Mouse (Mus musculus): ENCODE measurements around the gene Krtap28-10. TPM values are rescaled to one million over a fixed set of nuclear protein-coding genes. Genes with fewer than 3 reads are reported as not detected.
A peak's percentile ranks its signal among the peaks of the same experiment; 100 is the strongest.

Krtap28-10 gene
- not detected in 2 replicates for polyA plus RNA-seq (2012; rRNA removed)
- not detected in 2 replicates for polyA plus RNA-seq (2014; fragmentation: Nextera tagmentation; extraction: Ambion mirVana)

- TF ChIP-seq CTCF (IDR thresholded peaks at IDR 0.05; ENCODE audit: low read depth) (no peak), EP300 (IDR thresholded peaks at IDR 0.05; ENCODE audit: low read depth) (no peak)
- no peak within 1 kb of the TSS for H3K27ac ChIP-seq
- H3K4me1 ChIP-seq (replicated peaks; ENCODE audit: control insufficient read depth in 2 of 2, insufficient read depth in 2 of 2, low read length in 1 of 2): no peaks in the 10 kb centered on the region
- H3K36me3 ChIP-seq (replicated peaks; ENCODE audit: control insufficient read depth, insufficient read depth, low read depth): no peaks in the 10 kb centered on the region
- H3K4me2 ChIP-seq (ENCODE audit: low read depth): no peak within 1 kb of the TSS
- no peak within 1 kb of the TSS for H3K4me3 ChIP-seq (ENCODE audit: insufficient read depth in 1 of 2, low read depth in 2 of 2, low read length in 2 of 2)
- no peaks in the 10 kb centered on the region; the same call in 1 of the 2 replicates for H3K27me3 ChIP-seq (ENCODE audit: control insufficient read depth, insufficient read depth, low read length)
- H3K9ac ChIP-seq (replicated peaks): no peak within 1 kb of the TSS
- 49% methylated on average over 2 of the region's 2 CpGs for WGBS (ENCODE audit: insufficient replicate concordance)
- no peaks in the 10 kb centered on the region for H3K9me3 ChIP-seq (ENCODE audit: control insufficient read depth, low read length)
- no peak for ATAC-seq (ENCODE audit: insufficient read depth)
- no peak for DNase-seq (ENCODE audit: low read depth in 3 of 3, low spot score in 3 of 3)
Measured at GRCm38 (mm10) chr1:83042380-83042779, at the start of gene Krtap28-10. Gene Krtap28-10, minus strand, starts transcription at chr1:83042480.

GRCm38 (mm10) chr1:83091268-83091667 is 49.0 kb upstream of the Krtap28-10 start:
- no peak for DNase-seq (ENCODE audit: low read depth in 3 of 3, low spot score in 3 of 3)
- H3K9me3 ChIP-seq (ENCODE audit: control insufficient read depth, low read length): no peaks in the 10 kb centered on the region
- no peaks in the 10 kb centered on the region for H3K4me1 ChIP-seq (replicated peaks; ENCODE audit: control insufficient read depth in 2 of 2, insufficient read depth in 2 of 2, low read length in 1 of 2)
- H3K4me2 ChIP-seq (ENCODE audit: low read depth): no peak overlapping the region
- no peak for ATAC-seq (ENCODE audit: insufficient read depth)
- TF ChIP-seq EP300 (IDR thresholded peaks at IDR 0.05; ENCODE audit: low read depth) (no peak), CTCF (IDR thresholded peaks at IDR 0.05; ENCODE audit: low read depth) (no peak)
- H3K36me3 ChIP-seq (replicated peaks; ENCODE audit: control insufficient read depth, insufficient read depth, low read depth): no peaks in the 10 kb centered on the region
- no peak overlapping the region for H3K4me3 ChIP-seq (ENCODE audit: insufficient read depth in 1 of 2, low read depth in 2 of 2, low read length in 2 of 2)
- H3K9ac ChIP-seq (replicated peaks): no peak overlapping the region
- H3K27ac ChIP-seq: no peak overlapping the region
- H3K27me3 ChIP-seq (ENCODE audit: control insufficient read depth, insufficient read depth, low read length): no peaks in the 10 kb centered on the region
- 50% methylated on average over 3 of the region's 3 CpGs for WGBS (ENCODE audit: insufficient replicate concordance)

GRCm38 (mm10) chr1:83084790-83085189 is 42.5 kb upstream of the Krtap28-10 start:
- no peak for ATAC-seq (ENCODE audit: insufficient read depth)
- no peaks in the 10 kb centered on the region for H3K27me3 ChIP-seq (ENCODE audit: control insufficient read depth, insufficient read depth, low read length)
- H3K9me3 ChIP-seq (ENCODE audit: control insufficient read depth, low read length): no peaks in the 10 kb centered on the region
- no peak overlapping the region for H3K4me3 ChIP-seq (ENCODE audit: insufficient read depth in 1 of 2, low read depth in 2 of 2, low read length in 2 of 2)
- no peaks in the 10 kb centered on the region for H3K36me3 ChIP-seq (replicated peaks; ENCODE audit: control insufficient read depth, insufficient read depth, low read depth)
- 60% methylated on average over 2 of the region's 2 CpGs for WGBS (ENCODE audit: insufficient replicate concordance)
- H3K4me1 ChIP-seq (replicated peaks; ENCODE audit: control insufficient read depth in 2 of 2, insufficient read depth in 2 of 2, low read length in 1 of 2): no peaks in the 10 kb centered on the region
- H3K4me2 ChIP-seq (ENCODE audit: low read depth): no peak overlapping the region
- H3K9ac ChIP-seq (replicated peaks): no peak overlapping the region
- TF ChIP-seq CTCF (IDR thresholded peaks at IDR 0.05; ENCODE audit: low read depth) (no peak), EP300 (IDR thresholded peaks at IDR 0.05; ENCODE audit: low read depth) (no peak)
- H3K27ac ChIP-seq: no peak overlapping the region
- DNase-seq (ENCODE audit: low read depth in 3 of 3, low spot score in 3 of 3): no peak

- Histone ChIP-seq H3K4me3 (ENCODE audit: insufficient read depth in 1 of 2, low read depth in 2 of 2, low read length in 2 of 2) (no peak overlapping the region), H3K27me3 (ENCODE audit: control insufficient read depth, insufficient read depth, low read length) (no peaks in the 10 kb centered on the region), H3K27ac (no peak overlapping the region), H3K4me2 (ENCODE audit: low read depth) (no peak overlapping the region), H3K4me1 (replicated peaks; ENCODE audit: control insufficient read depth in 2 of 2, insufficient read depth in 2 of 2, low read length in 1 of 2) (no peaks in the 10 kb centered on the region), H3K9ac (replicated peaks) (no peak overlapping the region), H3K9me3 (ENCODE audit: control insufficient read depth, low read length) (no peaks in the 10 kb centered on the region), H3K36me3 (replicated peaks; ENCODE audit: control insufficient read depth, insufficient read depth, low read depth) (no peaks in the 10 kb centered on the region)
- no peak for DNase-seq (ENCODE audit: low read depth in 3 of 3, low spot score in 3 of 3)
- TF ChIP-seq CTCF (IDR thresholded peaks at IDR 0.05; ENCODE audit: low read depth): no peak
- TF ChIP-seq EP300 (IDR thresholded peaks at IDR 0.05; ENCODE audit: low read depth): no peak
- no peak for ATAC-seq (ENCODE audit: insufficient read depth)
- 44% methylated on average over 6 of the region's 6 CpGs for WGBS (ENCODE audit: insufficient replicate concordance)
Measured at GRCm38 (mm10) chr1:83077016-83077415, 34.7 kb upstream of the Krtap28-10 start.

- Histone ChIP-seq H3K36me3 (replicated peaks; ENCODE audit: control insufficient read depth, insufficient read depth, low read depth) (no peaks in the 10 kb centered on the region), H3K4me1 (replicated peaks; ENCODE audit: control insufficient read depth in 2 of 2, insufficient read depth in 2 of 2, low read length in 1 of 2) (no peaks in the 10 kb centered on the region), H3K27me3 (ENCODE audit: control insufficient read depth, insufficient read depth, low read length) (no peaks in the 10 kb centered on the region), H3K9me3 (ENCODE audit: control insufficient read depth, low read length) (no peaks in the 10 kb centered on the region), H3K4me3 (ENCODE audit: insufficient read depth in 1 of 2, low read depth in 2 of 2, low read length in 2 of 2) (no peak overlapping the region), H3K27ac (no peak overlapping the region), H3K4me2 (ENCODE audit: low read depth) (peak overlapping the region; percentile 22; the same call in 1 of the 2 replicates), H3K9ac (replicated peaks) (no peak overlapping the region)
- TF ChIP-seq EP300 (IDR thresholded peaks at IDR 0.05; ENCODE audit: low read depth) (no peak), CTCF (IDR thresholded peaks at IDR 0.05; ENCODE audit: low read depth) (peak; percentile 78)
- no peak for ATAC-seq (ENCODE audit: insufficient read depth)
- WGBS (ENCODE audit: insufficient replicate concordance): 36% methylated on average over 11 of the region's 11 CpGs
- DNase-seq (ENCODE audit: low read depth in 3 of 3, low spot score in 3 of 3): peak; percentile 7 to 20 (median 18)
Measured at GRCm38 (mm10) chr1:83076190-83076917, 34.1 kb upstream of the Krtap28-10 start.
